Mouse (Mus musculus): ENCODE results near the gene Creb5.
A peak's percentile ranks its signal among the peaks of the same experiment; 100 is the strongest.

The Creb5 gene

GRCm38 (mm10) chr6:53445862-53446460, 158.9 kb downstream of the Creb5 start:
- DNase-seq, result no peak

DNA sequence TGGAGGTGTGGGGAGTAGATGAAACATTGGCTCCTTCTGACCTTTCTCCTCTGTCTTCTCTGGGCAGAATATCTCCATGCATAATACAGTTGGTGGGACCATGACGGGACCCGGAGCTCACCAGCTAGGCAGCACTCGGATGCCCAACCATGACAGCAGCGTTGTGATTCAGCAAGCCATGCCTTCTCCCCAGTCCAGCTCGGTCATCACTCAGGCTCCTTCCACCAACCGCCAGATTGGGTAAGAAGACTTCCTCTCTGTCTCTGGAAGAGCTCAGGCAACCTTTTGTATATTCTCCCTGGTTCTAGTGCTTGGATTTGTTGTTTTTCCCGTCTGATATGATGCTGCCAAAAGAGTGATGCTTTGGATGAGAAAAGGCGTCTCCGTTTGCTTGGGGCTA, 160.4 kb downstream of the Creb5 start:
- no peak for DNase-seq

- no peak for DNase-seq
These were observed 161.3 kb downstream of the Creb5 start for GRCm38 (mm10) chr6:53448317-53448870.

DNA sequence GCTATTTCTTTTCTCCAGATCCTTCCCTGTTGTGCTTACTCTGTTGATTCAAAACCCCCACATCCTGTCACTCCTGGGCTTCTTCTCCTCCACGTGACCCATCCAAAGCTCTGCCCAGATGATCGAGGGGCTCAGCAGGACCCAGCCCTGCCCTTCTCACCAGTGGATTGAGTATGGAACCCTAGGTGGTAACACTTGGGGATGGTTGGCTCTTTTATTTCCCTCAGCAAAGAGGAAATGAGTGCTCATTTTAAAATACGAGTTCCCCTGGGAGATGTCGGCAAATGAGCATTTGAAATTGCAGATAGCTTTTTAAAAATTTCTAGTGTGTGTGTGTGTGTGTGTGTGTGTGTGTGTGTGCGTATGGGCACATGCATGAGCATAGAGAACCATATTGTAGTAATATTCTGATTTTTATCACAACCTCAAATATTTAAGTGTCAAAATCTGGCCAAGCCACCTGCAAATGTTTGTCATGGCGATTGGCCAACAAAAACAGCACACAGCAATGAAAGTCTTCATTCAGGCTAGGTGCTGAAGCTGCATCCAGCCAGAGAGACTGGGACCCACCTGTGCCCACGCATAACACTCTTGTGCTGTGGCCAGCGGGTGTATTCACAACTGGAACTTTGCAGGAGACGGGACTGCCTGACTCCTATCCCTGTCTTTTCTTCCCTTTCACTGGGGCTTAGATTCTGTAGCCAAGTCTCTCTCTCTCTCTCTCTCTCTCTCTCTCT, 162.5 kb downstream of the Creb5 start:
- DNase-seq, result peak; percentile 18 to 26

GRCm38 (mm10) chr6:53450494-53450893, 163.4 kb downstream of the Creb5 start:
- DNase-seq, result no peak

DNA sequence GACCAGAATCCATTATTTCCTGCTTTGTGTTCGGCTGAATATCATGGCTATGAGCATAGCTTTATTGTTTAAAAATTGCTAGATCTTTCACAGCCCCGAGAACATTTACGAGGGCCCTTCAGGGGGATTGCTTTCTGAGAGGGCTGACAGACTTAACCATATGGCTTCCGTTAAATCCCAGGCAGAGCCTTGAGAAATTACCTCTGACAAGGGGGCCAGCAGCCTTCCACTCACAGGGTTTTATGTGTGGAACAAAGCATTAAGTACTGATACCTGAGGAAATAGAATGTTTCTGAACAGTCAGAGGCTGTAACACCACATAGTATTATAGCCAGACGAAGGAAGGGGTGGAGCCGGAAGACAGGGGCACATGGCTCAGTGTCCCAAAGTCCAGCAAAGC, 165.2 kb downstream of the Creb5 start:
- no peak for DNase-seq

- DNase-seq, result no peak
These were observed 168.4 kb downstream of the Creb5 start for GRCm38 (mm10) chr6:53455442-53455841.

DNA sequence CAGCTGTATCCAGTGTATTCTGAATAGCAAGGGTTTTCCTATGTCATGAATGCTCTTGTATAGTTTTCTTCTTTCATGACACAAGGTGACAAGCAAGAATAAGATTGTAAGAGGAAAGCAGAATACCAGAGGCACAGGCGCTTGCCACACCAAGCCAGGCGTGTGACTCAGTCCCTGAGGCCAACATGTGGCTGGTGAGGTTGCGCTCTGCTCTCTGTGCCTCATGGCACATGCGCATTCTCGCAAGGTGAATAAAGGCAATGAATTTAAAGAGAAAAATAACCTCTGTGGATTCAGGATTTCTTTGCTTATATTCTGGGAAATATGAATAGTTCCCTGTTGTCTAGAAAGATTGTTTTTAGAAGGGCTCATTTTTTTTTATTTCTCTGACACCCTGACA, 169.0 kb downstream of the Creb5 start:
- no peak for DNase-seq

DNA sequence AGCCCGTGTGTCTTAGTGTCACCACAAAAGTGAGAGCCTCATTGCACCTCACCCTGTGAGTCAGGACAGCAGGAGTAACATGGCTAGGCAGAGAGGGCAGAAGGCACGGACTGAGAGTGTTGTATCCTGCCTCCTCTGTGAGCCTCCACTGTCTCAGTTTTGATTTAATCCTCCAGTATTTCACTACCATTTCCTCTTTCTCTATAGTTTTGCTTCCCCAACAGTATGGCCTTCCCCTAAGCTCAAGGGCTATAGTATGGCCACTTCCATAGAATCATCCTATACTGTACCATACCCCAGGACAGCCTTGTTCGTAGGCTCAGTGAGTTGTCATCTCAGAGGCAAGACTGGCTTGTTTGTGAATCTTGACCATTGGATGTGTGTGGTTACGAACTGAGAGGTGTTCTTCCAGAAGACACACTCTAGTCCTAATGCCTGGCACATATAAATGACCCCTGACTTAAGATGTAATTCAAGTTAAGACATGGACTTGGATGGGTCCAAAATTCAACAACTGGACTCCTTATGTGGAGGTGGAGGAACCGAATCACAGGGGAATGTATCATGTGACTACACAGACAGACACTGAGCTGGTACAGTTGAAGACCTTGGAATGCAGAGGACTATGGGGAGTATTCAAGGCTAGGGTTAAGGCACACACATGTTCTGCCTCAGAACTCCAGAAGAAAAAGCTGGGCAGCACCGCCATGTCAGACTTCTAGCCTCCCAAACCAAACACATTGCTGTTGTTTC, 173.1 kb downstream of the Creb5 start:
- DNase-seq, result no peak

- no peak for DNase-seq
These were observed 174.0 kb downstream of the Creb5 start for GRCm38 (mm10) chr6:53461056-53461455.

GRCm38 (mm10) chr6:53461775-53462770, 175.0 kb downstream of the Creb5 start:
- DNase-seq, result peak; percentile 73 to 81

DNA sequence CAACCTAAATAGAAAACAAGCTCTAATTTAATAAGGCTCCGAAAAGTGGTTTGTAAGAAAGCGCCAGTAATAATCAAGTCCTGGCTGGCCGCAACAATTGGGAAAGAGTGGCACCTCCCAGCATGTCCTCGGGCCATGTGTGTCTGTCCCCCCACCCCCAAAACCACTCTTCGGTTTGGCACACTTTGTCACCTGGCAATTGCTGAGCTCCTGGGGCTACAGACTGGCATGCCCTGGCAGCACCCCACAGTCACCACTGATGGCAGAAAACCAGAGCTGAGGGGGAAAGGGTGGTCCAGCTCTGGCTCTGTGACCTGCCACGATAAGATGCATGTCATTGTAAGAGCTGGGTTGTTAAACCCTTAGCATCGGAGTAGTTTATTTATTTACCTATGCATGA, 175.7 kb downstream of the Creb5 start:
- DNase-seq, result peak; percentile 83 to 93

- no peak for DNase-seq
These were observed 176.3 kb downstream of the Creb5 start for GRCm38 (mm10) chr6:53463261-53463813.

DNA sequence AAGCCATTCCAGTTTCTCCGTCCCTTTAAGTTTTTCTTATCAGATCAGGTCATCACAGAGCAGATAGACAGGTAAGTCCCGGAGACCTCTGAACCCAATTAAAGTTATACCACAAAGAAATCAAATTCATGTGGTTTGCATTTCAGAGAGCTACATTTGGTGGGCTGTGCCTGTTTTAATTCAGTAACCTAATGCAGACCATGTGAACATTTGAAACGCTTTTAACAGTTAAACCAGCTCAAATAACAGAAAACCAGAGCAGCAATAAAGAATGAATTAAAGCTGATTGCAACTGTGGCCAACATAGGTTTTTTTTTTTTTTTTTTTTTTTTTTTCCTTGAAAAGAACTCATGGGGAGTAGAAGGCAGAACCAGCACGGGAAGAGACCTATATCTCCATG, 182.1 kb downstream of the Creb5 start:
- no peak for DNase-seq

DNA sequence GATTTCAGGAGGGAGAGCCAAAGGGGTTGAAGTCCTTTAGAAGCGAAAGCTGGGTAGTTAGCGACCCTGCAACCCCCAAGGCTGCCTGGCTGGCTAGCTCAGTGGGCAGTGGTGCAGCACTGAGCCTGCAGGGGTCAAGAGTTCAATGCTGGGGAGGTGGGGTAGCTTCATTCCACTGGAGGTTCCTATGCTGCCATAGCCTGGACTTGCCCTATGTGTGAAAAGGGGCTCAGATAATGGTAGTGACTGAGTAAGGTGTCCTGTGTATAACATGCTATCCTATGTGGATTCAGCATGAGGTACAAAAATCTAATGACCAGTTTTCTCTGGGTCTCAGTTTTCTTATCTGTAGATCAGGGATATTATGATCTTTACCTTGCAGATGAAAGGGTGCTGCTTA, 182.6 kb downstream of the Creb5 start:
- DNase-seq, result no peak

GRCm38 (mm10) chr6:53470559-53470958, 183.5 kb downstream of the Creb5 start:
- peak; percentile 59 to 76 for DNase-seq

GRCm38 (mm10) chr6:53470999-53471591, 184.0 kb downstream of the Creb5 start:
- DNase-seq, result no peak

DNA sequence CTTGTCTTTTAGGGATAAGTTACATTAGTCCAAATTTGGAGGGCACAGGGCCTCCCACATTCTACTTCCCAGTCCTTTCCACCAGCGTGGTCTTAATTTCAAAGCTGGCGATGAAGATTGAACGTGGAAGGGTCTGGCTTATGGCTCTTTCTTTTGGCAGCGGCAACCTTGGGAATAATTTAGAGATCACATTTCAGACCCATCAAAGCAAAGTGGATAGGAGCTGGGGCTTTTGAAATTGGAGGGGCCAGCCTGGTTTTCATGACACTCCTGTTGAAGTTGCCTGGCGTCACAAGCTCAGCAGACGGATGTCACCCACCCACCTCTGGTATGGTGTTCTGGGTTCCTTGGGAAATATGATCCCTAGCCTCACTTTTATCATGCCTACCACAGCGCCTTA, 185.7 kb downstream of the Creb5 start:
- no peak for DNase-seq

DNA sequence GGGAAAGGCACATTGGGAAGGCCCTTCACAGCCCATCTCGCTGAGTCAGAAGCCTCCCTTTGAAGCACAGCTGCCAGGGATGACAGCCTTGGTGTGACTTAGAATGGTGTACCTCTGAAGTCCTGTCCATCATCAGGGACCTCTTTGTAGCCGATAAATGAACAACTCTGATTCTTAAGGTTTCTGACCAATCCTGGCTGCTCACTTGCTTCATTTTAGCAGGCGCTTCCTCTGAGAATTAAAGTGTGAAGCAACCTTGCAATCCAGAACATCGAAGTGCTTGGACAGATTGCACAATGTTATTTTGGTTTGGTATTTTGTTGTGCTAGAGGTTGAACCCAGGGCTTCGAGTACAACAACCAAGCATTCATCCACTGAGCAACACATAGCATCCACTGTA, 190.4 kb downstream of the Creb5 start:
- DNase-seq, result no peak

DNA sequence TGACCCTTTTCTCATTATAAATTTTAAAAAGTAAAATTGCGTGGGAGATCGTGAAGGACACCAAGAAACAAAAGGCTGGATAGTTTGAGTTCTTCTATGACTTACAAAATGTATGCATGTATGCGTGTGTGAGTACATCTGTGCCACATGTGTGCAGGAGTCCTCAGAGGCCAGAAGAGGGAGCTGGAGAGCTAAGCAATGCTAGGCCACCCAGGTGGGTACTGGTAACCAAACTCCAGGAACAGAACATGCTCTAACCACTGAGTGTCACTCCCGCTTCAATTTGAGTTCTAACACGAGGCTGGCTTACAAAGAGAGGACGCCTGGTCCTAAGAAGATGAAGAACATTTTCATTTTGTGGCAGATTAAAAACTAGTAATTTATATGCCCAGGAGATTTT, 203.8 kb downstream of the Creb5 start:
- DNase-seq, result no peak

DNA sequence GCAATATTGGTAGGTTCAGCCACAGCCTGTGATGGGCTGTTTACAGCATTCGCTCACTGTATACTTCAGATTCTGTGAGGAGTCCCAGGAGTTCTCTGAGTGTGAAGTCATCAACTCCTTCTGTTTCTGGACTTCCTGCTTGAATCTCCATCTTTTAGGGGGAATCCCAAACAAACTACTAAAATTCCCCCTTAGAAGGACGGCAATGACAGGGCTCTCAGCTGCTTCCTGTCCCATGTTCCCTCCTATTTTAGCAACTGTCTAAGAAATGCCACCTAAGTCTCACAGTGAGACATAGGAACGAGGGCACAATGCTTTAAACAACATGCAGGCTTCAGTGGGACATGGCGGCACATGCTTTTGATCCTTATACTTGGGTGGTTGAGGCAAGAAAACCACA, 204.3 kb downstream of the Creb5 start:
- DNase-seq, result no peak

DNA sequence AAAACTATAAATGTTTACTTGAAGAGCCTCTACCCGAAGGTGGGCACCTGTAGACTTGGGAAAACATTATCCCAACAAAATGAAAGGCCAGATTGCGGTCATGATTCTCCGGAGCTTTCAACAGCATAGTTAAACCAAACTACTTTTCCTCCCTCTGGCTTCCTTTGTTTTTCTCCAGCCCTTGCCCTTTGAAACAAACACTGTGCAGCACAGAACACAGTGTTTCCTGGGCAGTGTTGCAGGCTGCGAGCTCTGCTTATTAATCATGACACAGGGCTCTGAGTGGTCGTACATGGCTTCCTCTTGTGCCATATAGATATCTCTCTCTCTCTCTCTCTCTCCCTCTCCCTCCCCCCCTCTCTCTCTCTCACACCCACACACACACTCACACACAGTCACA, 206.8 kb downstream of the Creb5 start:
- no peak for DNase-seq

All from cerebellum, postnatal 10 days (tissue).